Mouse (Mus musculus) thymus, adult 2 months (tissue): ENCODE results near the gene Klhl32.

ENCODE experiments used
- CTCF ChIP-seq: fragments of 200-500 bp; IDR thresholded peaks from 2 replicates; pipeline ENCODE4 v1.5.1; 2012; ENCODE audit warnings: mild to moderate bottlenecking, control low read depth, low read length, moderate library complexity, borderline replicate concordance; ENCODE audit not compliant: control insufficient read depth, poor library complexity, insufficient read depth; ENCODE audit errors: extremely low read depth
- POLR2A ChIP-seq: fragments of 200-500 bp; IDR thresholded peaks from 2 replicates; pipeline ENCODE4 v1.6.1; 2012; ENCODE audit warnings: mild to moderate bottlenecking, low read length, control low read depth, moderate library complexity; ENCODE audit not compliant: control insufficient read depth, poor library complexity, insufficient read depth; ENCODE audit errors: extremely low read depth

DNA sequence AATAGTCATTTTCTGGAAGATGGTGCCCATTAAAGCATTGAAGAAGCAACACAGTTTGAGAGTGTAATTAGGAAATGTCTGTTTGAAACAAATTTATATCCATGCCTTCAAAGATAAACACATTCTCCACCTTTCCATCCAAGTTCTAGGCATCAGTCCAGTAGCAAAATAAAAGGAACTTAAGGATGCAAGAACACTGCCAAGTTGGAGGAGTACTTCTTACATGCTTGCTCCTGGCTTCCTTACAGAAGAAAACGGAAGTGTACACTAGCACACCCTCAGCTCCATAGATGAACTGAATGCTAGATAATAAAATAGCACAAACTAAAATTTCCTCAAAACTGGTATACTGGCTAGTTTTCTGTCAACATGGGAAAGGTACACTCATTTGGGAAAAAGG, 42.6 kb downstream of the Klhl32 start:
- no peak for TF ChIP-seq CTCF
- no peak for TF ChIP-seq POLR2A
